Mouse (Mus musculus) C2C12 (cell line): ENCODE data around the gene Tmem265.

Experiments
- CTCF ChIP-seq: IDR thresholded peaks from one replicate; pipeline ENCODE4 v1.5.1; 2011; ENCODE audit not compliant: control insufficient read depth, insufficient read depth, insufficient read length
- FOSL1 ChIP-seq: IDR thresholded peaks from one replicate; pipeline ENCODE4 v1.8.0; 2011; ENCODE audit warnings: mild to moderate bottlenecking, low read length; ENCODE audit not compliant: poor library complexity, insufficient read depth, severe bottlenecking
- MAX ChIP-seq: IDR thresholded peaks from one replicate; pipeline ENCODE4 v1.6.1; 2011; ENCODE audit warnings: mild to moderate bottlenecking, control low read depth
- MYOD1 ChIP-seq: IDR thresholded peaks from one replicate; pipeline ENCODE4 v1.6.1; 2011; ENCODE audit warnings: low read depth; ENCODE audit not compliant: control insufficient read depth, insufficient read length
- MYOG ChIP-seq: IDR thresholded peaks from one replicate; pipeline ENCODE4 v1.6.1; 2011; ENCODE audit not compliant: control insufficient read depth, insufficient read length; ENCODE audit errors: extremely low read depth
- USF1 ChIP-seq: IDR thresholded peaks from one replicate; pipeline ENCODE4 v1.6.1; 2011; ENCODE audit warnings: low read depth, mild to moderate bottlenecking, control low read depth, moderate library complexity

DNA sequence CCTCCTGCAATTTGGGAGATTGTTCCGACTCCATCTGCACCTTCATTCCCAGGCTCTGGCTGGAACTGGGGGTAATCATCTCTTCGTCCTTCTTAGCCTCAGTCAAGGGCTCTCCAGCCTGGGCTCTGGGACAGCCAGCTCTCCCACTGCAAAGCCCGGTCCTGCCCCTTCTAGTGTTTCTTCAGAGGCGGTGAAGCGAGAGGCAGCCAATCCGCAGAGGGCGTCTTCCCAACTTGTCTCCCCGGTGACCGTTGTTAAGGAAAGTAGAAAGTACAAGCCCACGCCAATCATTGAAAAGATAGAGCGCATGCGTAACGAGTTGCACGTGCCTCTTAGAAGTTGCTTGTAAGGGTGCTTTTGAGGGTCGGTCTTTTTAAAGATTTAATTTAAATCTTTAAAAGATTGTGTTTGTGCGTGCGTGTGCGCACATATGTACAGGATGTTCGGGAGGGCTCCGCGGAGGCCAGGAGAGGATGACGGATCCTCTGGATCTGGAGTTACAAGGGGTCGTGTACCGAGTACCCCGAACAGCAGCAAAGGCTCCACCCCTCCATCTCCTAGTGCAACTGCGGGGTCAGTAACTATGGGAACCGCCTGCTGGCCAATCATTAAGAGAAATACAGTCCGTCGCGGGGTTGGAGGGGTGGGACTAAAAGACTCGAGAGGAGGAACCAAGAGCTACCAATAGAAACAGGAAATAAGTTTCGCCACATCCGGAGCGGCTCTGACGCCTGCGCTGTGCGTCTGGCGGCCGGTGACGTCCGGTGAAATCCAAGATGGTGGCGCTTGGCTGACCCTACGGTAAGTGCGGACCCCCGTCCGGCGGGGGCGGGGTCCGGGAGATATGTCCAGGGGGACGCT lies 27.1 kb downstream of the Tmem265 start, which contains the start of the genes Ccdc189 and Rnf40:
- TF ChIP-seq CTCF = no peak
- peak; percentile 22 for TF ChIP-seq USF1
- no peak for TF ChIP-seq MYOD1
- TF ChIP-seq MYOG = no peak
- peak; percentile 73 for TF ChIP-seq MAX
- TF ChIP-seq FOSL1 = no peak
